Mouse (Mus musculus) liver, postnatal 0 days (tissue): ENCODE data around the gene 1700024P04Rik. TPM values are rescaled to one million over a fixed set of nuclear protein-coding genes. Genes with fewer than 3 reads are reported as not detected.

Experiments
- ATAC-seq: fragments of 200-750 bp; cut with Nextera tagmentation; 2 replicates; pipeline ENCODE4 v1.8.0; 2017; ENCODE audit warnings: mild to moderate bottlenecking, moderate library complexity
- DNase-seq: peaks from one replicate; pipeline ENCODE4 v3.0.0-alpha.2; 2016
- H3K27ac ChIP-seq: fragments of 300-500 bp; sonication (generic); 2 replicates; pipeline ENCODE4 v1.5.1; 2014; ENCODE audit warnings: antibody characterized with exemption, moderate library complexity, mild to moderate bottlenecking, low read depth
- H3K27me3 ChIP-seq: fragments of 300-500 bp; sonication (generic); 2 replicates; pipeline ENCODE4 v1.6.1; 2014; ENCODE audit warnings: low read length, control low read depth, mixed read lengths; ENCODE audit not compliant: insufficient read depth
- H3K36me3 ChIP-seq: fragments of 300-500 bp; sonication (generic); replicated peaks from 2 replicates; pipeline ENCODE4 v1.6.1; 2014; ENCODE audit warnings: mild to moderate bottlenecking, control low read depth, low read length, moderate library complexity, mixed read lengths; ENCODE audit not compliant: insufficient read depth
- H3K4me1 ChIP-seq: fragments of 300-500 bp; sonication (generic); 2 replicates; pipeline ENCODE4 v1.6.1; 2014; ENCODE audit warnings: antibody characterized with exemption, mild to moderate bottlenecking, control low read depth; ENCODE audit not compliant: insufficient read depth
- H3K4me2 ChIP-seq: fragments of 300-500 bp; sonication (generic); 2 replicates; pipeline ENCODE4 v1.6.1; 2014; ENCODE audit warnings: low read depth, mild to moderate bottlenecking, low read length, moderate library complexity, mixed read lengths
- H3K4me3 ChIP-seq: fragments of 300-500 bp; sonication (generic); 2 replicates; pipeline ENCODE4 v1.5.1; 2014; ENCODE audit warnings: low read depth, low read length
- H3K9ac ChIP-seq: fragments of 300-500 bp; sonication (generic); replicated peaks from 2 replicates; pipeline ENCODE4 v1.6.1; 2014; ENCODE audit warnings: mild to moderate bottlenecking, moderate library complexity
- H3K9me3 ChIP-seq: fragments of 300-500 bp; sonication (generic); 2 replicates; pipeline ENCODE4 v1.6.1; 2016; ENCODE audit warnings: mild to moderate bottlenecking, control low read depth, low read length, mixed read lengths
- CTCF ChIP-seq: sonication (generic); IDR thresholded peaks from 2 replicates; pipeline ENCODE4 v1.5.1; 2016; ENCODE audit warnings: antibody characterized with exemption, low read depth
- EP300 ChIP-seq: IDR thresholded peaks from 2 replicates; pipeline ENCODE4 v1.6.1; 2016; ENCODE audit warnings: antibody characterized with exemption, low read depth, mild to moderate bottlenecking
- WGBS: fragments of 180-500 bp; shearing (Covaris S2); extraction: QIAGEN DNeasy Blood & Tissue Kit; methylation state at CpG from one replicate; pipeline ENCODE4 v1.1.7; 2014; ENCODE audit not compliant: insufficient replicate concordance; 5-methylcytosine and 5-hydroxymethylcytosine counted together
- polyA plus RNA-seq: library from polyadenylated mRNA; unstranded; fragments of >200 nt; fragmentation: Nextera tagmentation; extraction: Ambion mirVana; gene quantifications from 2 replicates; pipeline ENCODE4 v1.2.1, GENCODE M21; 2015

The 1700024P04Rik gene
- polyA plus RNA-seq, 1 experiment from 2014 or later = not detected

DNA sequence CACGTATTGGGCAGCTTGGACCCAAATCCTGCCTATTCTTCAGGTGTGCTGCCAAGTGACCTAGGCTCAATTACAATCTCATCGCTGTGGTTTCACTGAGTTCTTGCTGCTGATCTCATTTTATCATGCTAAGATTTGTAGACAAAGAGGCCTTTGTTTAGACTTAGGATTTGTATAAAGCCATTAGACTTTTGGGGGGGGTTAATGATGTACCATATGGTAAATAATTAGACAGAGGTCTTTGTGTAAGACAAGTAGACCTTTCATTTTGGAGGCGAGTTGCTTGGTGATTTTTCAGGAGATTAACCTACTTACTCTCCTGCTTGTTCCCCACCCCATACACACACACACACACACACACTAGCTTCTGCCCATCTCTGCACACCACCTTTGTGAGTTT, 38.5 kb downstream of the 1700024P04Rik start:
- Histone ChIP-seq H3K4me1 (peaks cover 26% of the 10 kb centered on the region), H3K4me3 (no peak overlapping the region), H3K4me2 (no peak overlapping the region), H3K36me3 (no peaks in the 10 kb centered on the region), H3K9ac (no peak overlapping the region), H3K27me3 (no peaks in the 10 kb centered on the region), H3K9me3 (no peaks in the 10 kb centered on the region), H3K27ac (peak overlapping the region; percentile 80)
- peak; percentile 10; the same call in 1 of the 2 replicates for ATAC-seq
- 64% methylated on average over 3 of the region's 3 CpGs for WGBS
- DNase-seq = no peak
- TF ChIP-seq CTCF (no peak), EP300 (no peak)

DNA sequence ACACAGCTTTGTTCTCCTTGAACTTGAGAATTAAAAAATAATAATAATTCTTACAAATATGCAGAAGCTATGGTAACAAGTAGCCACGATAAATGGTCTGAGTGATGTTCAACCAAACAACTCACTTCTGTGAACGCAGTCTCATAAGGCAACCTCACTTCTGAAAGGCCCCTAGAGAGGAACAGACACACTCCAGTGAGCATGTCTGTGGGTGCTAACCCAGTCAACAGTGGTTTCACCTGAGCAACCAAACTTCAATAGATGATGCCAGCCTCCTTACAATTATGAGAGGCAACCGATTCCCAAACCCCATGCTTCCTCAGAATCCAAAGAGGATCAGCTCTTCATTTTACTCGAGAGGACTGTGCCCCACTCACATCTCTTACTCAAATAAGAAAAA, 39.0 kb downstream of the 1700024P04Rik start:
- DNase-seq = no peak
- Histone ChIP-seq H3K27me3 (no peaks in the 10 kb centered on the region), H3K4me2 (peak overlapping the region; percentile 57), H3K4me3 (no peak overlapping the region), H3K27ac (peak overlapping the region; percentile 80), H3K4me1 (peaks cover 26% of the 10 kb centered on the region), H3K9ac (0 out of 2 replicates have a peak overlapping the region, but pooled peaks have one; percentile 43), H3K36me3 (no peaks in the 10 kb centered on the region), H3K9me3 (no peaks in the 10 kb centered on the region)
- 87% methylated on average over 4 of the region's 4 CpGs for WGBS
- no peak for ATAC-seq
- TF ChIP-seq CTCF (no peak), EP300 (no peak)

DNA sequence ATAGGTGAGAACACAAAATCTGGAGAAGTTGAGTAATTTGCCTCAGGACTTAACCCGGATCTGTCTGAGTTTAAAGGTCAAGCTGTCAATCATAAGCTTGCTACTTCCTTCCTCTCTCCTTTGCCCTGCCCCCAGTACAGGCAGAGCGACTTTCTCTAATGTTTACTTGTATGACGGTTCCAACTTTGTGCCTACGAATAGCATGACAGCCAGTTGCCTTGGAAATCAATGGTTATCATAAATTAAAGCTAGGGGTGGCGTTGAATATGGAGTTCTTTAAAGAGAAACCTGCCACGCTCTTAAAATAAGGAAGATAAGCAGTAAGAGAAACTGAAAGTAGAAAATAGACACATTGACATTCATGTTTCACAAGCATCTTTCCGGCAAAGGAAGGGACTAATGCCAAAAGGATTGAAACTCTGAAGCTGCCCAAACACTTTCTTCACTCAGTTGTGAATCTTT, 39.7 kb downstream of the 1700024P04Rik start:
- H3K36me3 ChIP-seq = no peaks in the 10 kb centered on the region
- peak; percentile 79 for ATAC-seq
- 5% methylated on average over 7 of the region's 7 CpGs for WGBS

GRCm38 (mm10) chr13:98942360-98942759, 42.0 kb downstream of the 1700024P04Rik start:
- Histone ChIP-seq H3K9me3 (no peaks in the 10 kb centered on the region), H3K36me3 (no peaks in the 10 kb centered on the region), H3K4me1 (peaks cover 23% of the 10 kb centered on the region), H3K4me3 (no peak overlapping the region), H3K9ac (0 out of 2 replicates have a peak overlapping the region, but pooled peaks have one; percentile 19), H3K4me2 (peak overlapping the region; percentile 48; the same call in 1 of the 2 replicates), H3K27ac (0 out of 2 replicates have a peak overlapping the region, but pooled peaks have one; percentile 44), H3K27me3 (no peaks in the 10 kb centered on the region)
- ATAC-seq (no peak), DNase-seq (no peak)
- TF ChIP-seq CTCF (no peak), EP300 (no peak)
- WGBS = 43% methylated on average over 6 of the region's 6 CpGs

More for the DNA sequence above, 39.7 kb downstream of the 1700024P04Rik start:
- H3K9me3 ChIP-seq = no peaks in the 10 kb centered on the region
- no peak for TF ChIP-seq CTCF
- TF ChIP-seq EP300 = peak; percentile 52
- H3K27me3 ChIP-seq = no peaks in the 10 kb centered on the region
- H3K27ac ChIP-seq = peak overlapping the region; percentile 80
- peaks cover 26% of the 10 kb centered on the region for H3K4me1 ChIP-seq
- peak; percentile 43 for DNase-seq
- peak overlapping the region; percentile 47 for H3K4me3 ChIP-seq
- peak overlapping the region; percentile 57 for H3K4me2 ChIP-seq
- peak overlapping the region; percentile 43 for H3K9ac ChIP-seq

- no peak overlapping the region for H3K9ac ChIP-seq
- 41% methylated on average over 7 of the region's 7 CpGs for WGBS
- H3K4me1 ChIP-seq = peaks cover 22% of the 10 kb centered on the region
- no peaks in the 10 kb centered on the region for H3K27me3 ChIP-seq
- H3K4me3 ChIP-seq = no peak overlapping the region
- no peak overlapping the region for H3K27ac ChIP-seq
- no peak for TF ChIP-seq CTCF
- no peak for TF ChIP-seq EP300
- no peaks in the 10 kb centered on the region for H3K36me3 ChIP-seq
- no peaks in the 10 kb centered on the region for H3K9me3 ChIP-seq
- peak overlapping the region; percentile 48; the same call in 1 of the 2 replicates for H3K4me2 ChIP-seq
- ATAC-seq (peak; percentile 33; the same call in 1 of the 2 replicates), DNase-seq (no peak)
Measured at GRCm38 (mm10) chr13:98941829-98942343, 42.5 kb downstream of the 1700024P04Rik start.

- DNase-seq = no peak
- H3K9ac ChIP-seq = no peak overlapping the region
- H3K4me1 ChIP-seq = peaks cover 4% of the 10 kb centered on the region; the same call in 1 of the 2 replicates
- H3K9me3 ChIP-seq = no peaks in the 10 kb centered on the region
- H3K4me2 ChIP-seq = no peak overlapping the region
- H3K27ac ChIP-seq = no peak overlapping the region
- H3K36me3 ChIP-seq = no peaks in the 10 kb centered on the region
- H3K27me3 ChIP-seq = no peaks in the 10 kb centered on the region
- TF ChIP-seq EP300 = no peak
- no peak for TF ChIP-seq CTCF
- WGBS = 66% methylated on average over 6 of the region's 6 CpGs
- no peak for ATAC-seq
- H3K4me3 ChIP-seq = no peak overlapping the region
Measured at GRCm38 (mm10) chr13:98937108-98937507, 47.3 kb downstream of the 1700024P04Rik start.

Other genes with a start within 250 kb of the 1700024P04Rik start
- gene Fcho2, start 169.1 kb downstream of the 1700024P04Rik start, polyA plus RNA-seq = 16.6 and 16.7 TPM in 2 replicates
- gene Tnpo1, start 58.2 kb downstream of the 1700024P04Rik start, polyA plus RNA-seq = 9.6 and 14.0 TPM in 2 replicates
- gene Zfp366, start 200.3 kb upstream of the 1700024P04Rik start, polyA plus RNA-seq = 0.33 and 0.39 TPM in 2 replicates